Mouse (Mus musculus): ENCODE measurements at regions not wholly inside any gene's neighbourhood (a gene's known extent, or its start where the extent isn't known, plus 50 kb on each side); places are given as distances from the start of the nearest gene placed in this dataset.
"Not testable (repeated sequence)": the region's sequence is repeated elsewhere in the genome, so short reads cannot be mapped to it uniquely, and the experiment has no call there.

- no peak for DNase-seq (ENCODE audit: low read depth, low spot score)
These were observed 105.5 kb upstream of the Ubl3 start for GRCm38 (mm10) chr5:148657936-148658640.

- DNase-seq (ENCODE audit: low read depth, low spot score): no peak
These were observed 100.1 kb upstream of the Ubl3 start for GRCm38 (mm10) chr5:148652525-148653243.

- no peak for DNase-seq (ENCODE audit: low read depth, low spot score)
These were observed 99.1 kb upstream of the Ubl3 start for GRCm38 (mm10) chr5:148651736-148652135.

GRCm38 (mm10) chr5:148649573-148649972 lies 97.0 kb upstream of the Ubl3 start:
- not testable (repeated sequence) for DNase-seq (ENCODE audit: low read depth, low spot score)

- no peak for DNase-seq (ENCODE audit: low read depth, low spot score)
These were observed 96.5 kb upstream of the Ubl3 start for GRCm38 (mm10) chr5:148649123-148649522.

GRCm38 (mm10) chr5:148647644-148648043 lies 95.1 kb upstream of the Ubl3 start:
- DNase-seq (ENCODE audit: low read depth, low spot score): no peak

- no peak for DNase-seq (ENCODE audit: low read depth, low spot score)
These were observed 93.2 kb upstream of the Ubl3 start for GRCm38 (mm10) chr5:148645772-148646171.

GRCm38 (mm10) chr5:148645191-148645681 lies 92.6 kb upstream of the Ubl3 start:
- no peak for DNase-seq (ENCODE audit: low read depth, low spot score)

GRCm38 (mm10) chr5:148644345-148644744 lies 91.8 kb upstream of the Ubl3 start:
- no peak for DNase-seq (ENCODE audit: low read depth, low spot score)

GRCm38 (mm10) chr5:148641652-148642395 lies 89.2 kb upstream of the Ubl3 start:
- DNase-seq (ENCODE audit: low read depth, low spot score): no peak

GRCm38 (mm10) chr5:148640523-148640922 lies 87.9 kb upstream of the Ubl3 start:
- no peak for DNase-seq (ENCODE audit: low read depth, low spot score)

GRCm38 (mm10) chr5:148634919-148635356 lies 82.3 kb upstream of the Ubl3 start:
- DNase-seq (ENCODE audit: low read depth, low spot score): no peak

GRCm38 (mm10) chr5:148633999-148634398 lies 81.4 kb upstream of the Ubl3 start:
- DNase-seq (ENCODE audit: low read depth, low spot score): no peak

GRCm38 (mm10) chr5:148633331-148633730 lies 80.7 kb upstream of the Ubl3 start:
- no peak for DNase-seq (ENCODE audit: low read depth, low spot score)

- no peak for DNase-seq (ENCODE audit: low read depth, low spot score)
These were observed 80.1 kb upstream of the Ubl3 start for GRCm38 (mm10) chr5:148632516-148633170.

- DNase-seq (ENCODE audit: low read depth, low spot score): no peak
These were observed 79.0 kb upstream of the Ubl3 start for GRCm38 (mm10) chr5:148631566-148631965.

- no peak for DNase-seq (ENCODE audit: low read depth, low spot score)
These were observed 73.4 kb upstream of the Ubl3 start for GRCm38 (mm10) chr5:148626014-148626413.

GRCm38 (mm10) chr5:148624649-148625405 lies 72.2 kb upstream of the Ubl3 start:
- no peak for DNase-seq (ENCODE audit: low read depth, low spot score)

- no peak for DNase-seq (ENCODE audit: low read depth, low spot score)
These were observed 68.6 kb upstream of the Ubl3 start for GRCm38 (mm10) chr5:148620895-148621786.

GRCm38 (mm10) chr5:148619917-148620316 lies 67.3 kb upstream of the Ubl3 start:
- no peak for DNase-seq (ENCODE audit: low read depth, low spot score)

Data from retina, adult 2 months (tissue).